Mouse (Mus musculus): Measurements from ENCODE around the gene Ints11. TPM values are rescaled to one million over a fixed set of nuclear protein-coding genes. Genes with fewer than 3 reads are reported as not detected.

The Ints11 gene
- polyA plus RNA-seq, 1 experiment from 2014 or later = 40.3 TPM

GRCm38 (mm10) chr4:155887674-155888073 lies 18.3 kb downstream of the Ints11 start:
- H3K4me1 ChIP-seq (replicated peaks; ENCODE audit: insufficient read depth, low read length) = peaks cover 10% of the 10 kb centered on the region
- H3K9ac ChIP-seq (ENCODE audit: low read depth, low read length) = no peak overlapping the region
- no peaks in the 10 kb centered on the region for H3K9me3 ChIP-seq (replicated peaks; ENCODE audit: low read length)
- ATAC-seq (replicated peaks; ENCODE audit: low FRiP score, low read depth) (no peak), DNase-seq (ENCODE audit: low spot score) (no peak)
- H3K4me2 ChIP-seq (ENCODE audit: low read length) = no peak overlapping the region
- H3K27me3 ChIP-seq (ENCODE audit: insufficient read depth, low read length) = no peaks in the 10 kb centered on the region
- H3K36me3 ChIP-seq (ENCODE audit: insufficient read depth, low read length) = peaks cover 41% of the 10 kb centered on the region
- no peak for TF ChIP-seq CTCF (IDR thresholded peaks at IDR 0.05; ENCODE audit: low read depth)
- H3K27ac ChIP-seq = no peak overlapping the region
- H3K4me3 ChIP-seq (replicated peaks; ENCODE audit: low read depth, low read length) = no peak overlapping the region
- WGBS = 93% methylated on average over 10 of the region's 10 CpGs

- DNase-seq (ENCODE audit: low spot score) (no peak), ATAC-seq (replicated peaks; ENCODE audit: low FRiP score, low read depth) (no peak)
- H3K27me3 ChIP-seq (ENCODE audit: insufficient read depth, low read length) = no peaks in the 10 kb centered on the region
- peaks cover 10% of the 10 kb centered on the region for H3K4me1 ChIP-seq (replicated peaks; ENCODE audit: insufficient read depth, low read length)
- TF ChIP-seq CTCF (IDR thresholded peaks at IDR 0.05; ENCODE audit: low read depth) = no peak
- H3K4me2 ChIP-seq (ENCODE audit: low read length) = no peak overlapping the region
- H3K27ac ChIP-seq = no peak overlapping the region
- H3K9ac ChIP-seq (ENCODE audit: low read depth, low read length) = no peak overlapping the region
- 92% methylated on average over 9 of the region's 9 CpGs for whole genome bisulfite sequencing
- H3K9me3 ChIP-seq (replicated peaks; ENCODE audit: low read length) = no peaks in the 10 kb centered on the region
- no peak overlapping the region for H3K4me3 ChIP-seq (replicated peaks; ENCODE audit: low read depth, low read length)
- H3K36me3 ChIP-seq (ENCODE audit: insufficient read depth, low read length) = peaks cover 41% of the 10 kb centered on the region
Observed at GRCm38 (mm10) chr4:155888181-155888580, 18.8 kb downstream of the Ints11 start.

- TF ChIP-seq CTCF (IDR thresholded peaks at IDR 0.05; ENCODE audit: low read depth) = no peak
- peaks cover 14% of the 10 kb centered on the region for H3K4me1 ChIP-seq (replicated peaks; ENCODE audit: insufficient read depth, low read length)
- H3K27ac ChIP-seq = no peak overlapping the region
- WGBS = 90% methylated on average over 5 of the region's 5 CpGs
- H3K9ac ChIP-seq (ENCODE audit: low read depth, low read length) = no peak overlapping the region
- H3K4me2 ChIP-seq (ENCODE audit: low read length) = no peak overlapping the region
- DNase-seq (ENCODE audit: low spot score) = no peak
- ATAC-seq (replicated peaks; ENCODE audit: low FRiP score, low read depth) = no peak
- H3K27me3 ChIP-seq (ENCODE audit: insufficient read depth, low read length) = no peaks in the 10 kb centered on the region
- no peak overlapping the region for H3K4me3 ChIP-seq (replicated peaks; ENCODE audit: low read depth, low read length)
- peaks cover 41% of the 10 kb centered on the region for H3K36me3 ChIP-seq (ENCODE audit: insufficient read depth, low read length)
- no peaks in the 10 kb centered on the region for H3K9me3 ChIP-seq (replicated peaks; ENCODE audit: low read length)
Observed at GRCm38 (mm10) chr4:155889316-155889715, 20.0 kb downstream of the Ints11 start.

- Histone ChIP-seq H3K9ac (ENCODE audit: low read depth, low read length) (peak overlapping the region; percentile 78), H3K9me3 (replicated peaks; ENCODE audit: low read length) (no peaks in the 10 kb centered on the region), H3K4me1 (replicated peaks; ENCODE audit: insufficient read depth, low read length) (peaks cover 15% of the 10 kb centered on the region), H3K27ac (peak overlapping the region; percentile 94; the same call in 1 of the 2 replicates), H3K36me3 (ENCODE audit: insufficient read depth, low read length) (peaks cover 32% of the 10 kb centered on the region), H3K27me3 (ENCODE audit: insufficient read depth, low read length) (no peaks in the 10 kb centered on the region), H3K4me2 (ENCODE audit: low read length) (peak overlapping the region; percentile 99), H3K4me3 (replicated peaks; ENCODE audit: low read depth, low read length) (peak overlapping the region; percentile 70)
- no peak for DNase-seq (ENCODE audit: low spot score)
- ATAC-seq (replicated peaks; ENCODE audit: low FRiP score, low read depth) = no peak
- TF ChIP-seq CTCF (IDR thresholded peaks at IDR 0.05; ENCODE audit: low read depth) = no peak
- under 1% methylated on average over 34 of the region's 34 CpGs for WGBS
Observed at GRCm38 (mm10) chr4:155891011-155891471, 21.7 kb downstream of the Ints11 start.

- peak; percentile 86 for ATAC-seq (replicated peaks; ENCODE audit: low FRiP score, low read depth)
- TF ChIP-seq CTCF (IDR thresholded peaks at IDR 0.05; ENCODE audit: low read depth) = no peak
- under 1% methylated on average over 52 of the region's 52 CpGs for WGBS
Observed at GRCm38 (mm10) chr4:155891551-155892001, 22.2 kb downstream of the Ints11 start, which contains the start of the genes Pusl1 and Acap3. Gene Pusl1, minus strand, starts transcription at chr4:155891781. Gene Acap3, plus strand, starts transcription at chr4:155891822.

GRCm38 (mm10) chr4:155892017-155892416 lies 22.7 kb downstream of the Ints11 start:
- DNase-seq (ENCODE audit: low spot score) (peak; percentile 92), ATAC-seq (replicated peaks; ENCODE audit: low FRiP score, low read depth) (peak; percentile 89)
- peak overlapping the region; percentile 99 for H3K4me2 ChIP-seq (ENCODE audit: low read length)
- peak overlapping the region; percentile 78 for H3K9ac ChIP-seq (ENCODE audit: low read depth, low read length)
- peaks cover 22% of the 10 kb centered on the region for H3K36me3 ChIP-seq (ENCODE audit: insufficient read depth, low read length)
- peak overlapping the region; percentile 94 for H3K27ac ChIP-seq
- H3K4me1 ChIP-seq (replicated peaks; ENCODE audit: insufficient read depth, low read length) = peaks cover 15% of the 10 kb centered on the region
- no peaks in the 10 kb centered on the region for H3K9me3 ChIP-seq (replicated peaks; ENCODE audit: low read length)
- no peaks in the 10 kb centered on the region for H3K27me3 ChIP-seq (ENCODE audit: insufficient read depth, low read length)
- H3K4me3 ChIP-seq (replicated peaks; ENCODE audit: low read depth, low read length) = peak overlapping the region; percentile 70
- WGBS = under 1% methylated on average over 56 of the region's 56 CpGs
- TF ChIP-seq CTCF (IDR thresholded peaks at IDR 0.05; ENCODE audit: low read depth) = peak; percentile 23; the same call in 1 of the 2 replicates

More at GRCm38 (mm10) chr4:155891551-155892001, 22.2 kb downstream of the Ints11 start, which contains the start of the genes Pusl1 and Acap3:
- Histone ChIP-seq H3K9me3 (replicated peaks; ENCODE audit: low read length) (no peaks in the 10 kb centered on the region), H3K4me2 (ENCODE audit: low read length) (peak within 1 kb of the TSS; percentile 99), H3K27me3 (ENCODE audit: insufficient read depth, low read length) (no peaks in the 10 kb centered on the region), H3K4me3 (replicated peaks; ENCODE audit: low read depth, low read length) (peak within 1 kb of the TSS; percentile 70), H3K27ac (peak within 1 kb of the TSS; percentile 94), H3K36me3 (ENCODE audit: insufficient read depth, low read length) (peaks cover 27% of the 10 kb centered on the region), H3K9ac (ENCODE audit: low read depth, low read length) (peak within 1 kb of the TSS; percentile 78), H3K4me1 (replicated peaks; ENCODE audit: insufficient read depth, low read length) (peaks cover 15% of the 10 kb centered on the region)
- peak; percentile 97 for DNase-seq (ENCODE audit: low spot score)

All from kidney, postnatal 0 days (tissue).